Mouse (Mus musculus) kidney, adult 9 months (tissue): Measurements from ENCODE around the gene Upk3b.
A peak's percentile ranks its signal among the peaks of the same experiment; 100 is the strongest.

ENCODE experiments used
- DNase-seq: peaks from one replicate; pipeline ENCODE4 v3.0.0; 2022

Upk3b gene

DNA sequence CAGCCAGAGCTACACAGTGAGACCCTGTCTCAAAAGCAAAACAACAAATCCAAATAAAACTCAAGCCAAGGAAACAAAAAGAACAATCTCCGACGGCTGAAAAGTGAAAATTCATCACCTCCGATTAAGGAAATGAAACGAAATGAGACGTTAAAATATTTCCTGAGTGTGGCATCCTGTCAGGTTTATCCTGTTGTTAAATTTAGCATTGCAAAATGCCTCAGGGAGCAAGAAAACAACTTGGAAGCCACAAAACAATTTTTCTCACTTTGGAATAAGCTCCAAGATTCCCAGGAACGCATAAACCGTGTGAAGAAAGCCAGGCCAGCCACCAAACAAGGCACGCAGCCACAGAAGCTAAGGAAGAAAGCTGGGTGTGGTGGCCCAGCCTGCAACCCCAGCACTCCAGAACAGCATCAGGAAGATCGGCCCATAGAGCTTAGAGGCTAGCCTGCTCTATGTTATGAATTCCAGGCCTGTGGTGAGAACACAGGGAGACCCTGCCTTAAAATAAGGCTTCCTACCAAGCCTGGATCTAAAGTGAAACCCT, 38.8 kb downstream of the Upk3b start:
- DNase-seq = peak; percentile 43

DNA sequence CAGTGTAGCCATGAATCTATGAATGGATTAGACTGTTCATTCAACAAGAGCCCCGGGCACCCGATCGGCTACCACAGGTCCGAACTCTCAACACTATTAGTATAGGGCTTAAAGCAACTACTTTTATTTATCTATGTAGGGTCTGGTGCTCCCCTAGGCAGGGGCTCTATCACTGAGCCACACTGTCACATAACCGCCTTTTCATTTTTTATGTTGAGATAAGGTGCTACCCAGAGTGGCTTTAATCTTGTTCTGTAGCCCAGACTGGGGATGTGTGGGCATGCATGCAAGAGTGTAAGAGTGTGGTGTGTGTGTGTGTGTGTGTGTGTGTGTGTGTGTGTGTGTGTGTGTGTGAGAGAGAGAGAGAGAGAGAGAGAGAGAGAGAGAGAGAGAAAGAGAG, 39.8 kb downstream of the Upk3b start:
- DNase-seq = no peak

DNA sequence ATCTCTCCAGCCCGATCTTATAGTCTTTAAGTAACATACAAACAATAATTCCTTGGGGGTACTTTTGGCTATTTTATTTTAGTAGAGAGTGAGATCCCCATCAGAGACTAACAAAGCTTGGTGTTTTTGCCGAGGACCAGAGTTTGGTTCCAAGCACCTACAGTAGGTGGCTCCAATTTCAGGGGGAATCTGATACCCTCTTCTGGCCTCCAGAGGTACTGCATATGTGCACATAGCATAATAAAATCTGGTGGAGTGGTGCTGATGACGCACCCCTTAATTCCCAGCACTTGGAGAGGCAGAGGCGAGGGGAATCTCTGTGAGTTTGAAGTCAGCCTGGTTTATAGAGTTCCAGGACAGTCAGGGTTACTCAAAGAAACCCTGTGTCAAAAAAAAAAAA, 44.0 kb downstream of the Upk3b start:
- no peak for DNase-seq

DNA sequence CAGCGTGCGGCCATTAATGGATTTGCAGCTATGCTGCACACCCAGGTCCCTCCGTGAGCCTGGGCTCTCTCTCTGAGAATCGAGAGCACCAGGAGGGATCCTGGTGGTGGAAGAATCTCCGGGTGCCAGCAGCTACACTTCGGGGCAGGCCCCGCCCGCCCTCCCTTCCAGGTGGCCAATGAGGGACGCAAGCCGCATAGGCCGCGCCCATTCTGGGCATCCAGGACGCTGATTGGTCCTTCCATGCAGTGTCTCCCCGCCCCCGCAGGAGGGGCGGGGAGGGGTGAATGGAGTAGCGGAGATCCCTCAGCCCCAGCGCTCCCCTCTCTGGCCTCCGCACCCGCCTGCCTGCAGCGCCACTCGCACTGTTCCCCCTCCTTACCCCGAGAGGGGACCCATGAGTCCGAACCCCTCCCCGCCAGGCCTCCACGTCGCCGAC, 45.4 kb downstream of the Upk3b start, which contains the start of gene Rasa4:
Rasa4 (plus strand) TSS at position 248 of the 439 bp plus-strand sequence.
- peak; percentile 95 for DNase-seq

DNA sequence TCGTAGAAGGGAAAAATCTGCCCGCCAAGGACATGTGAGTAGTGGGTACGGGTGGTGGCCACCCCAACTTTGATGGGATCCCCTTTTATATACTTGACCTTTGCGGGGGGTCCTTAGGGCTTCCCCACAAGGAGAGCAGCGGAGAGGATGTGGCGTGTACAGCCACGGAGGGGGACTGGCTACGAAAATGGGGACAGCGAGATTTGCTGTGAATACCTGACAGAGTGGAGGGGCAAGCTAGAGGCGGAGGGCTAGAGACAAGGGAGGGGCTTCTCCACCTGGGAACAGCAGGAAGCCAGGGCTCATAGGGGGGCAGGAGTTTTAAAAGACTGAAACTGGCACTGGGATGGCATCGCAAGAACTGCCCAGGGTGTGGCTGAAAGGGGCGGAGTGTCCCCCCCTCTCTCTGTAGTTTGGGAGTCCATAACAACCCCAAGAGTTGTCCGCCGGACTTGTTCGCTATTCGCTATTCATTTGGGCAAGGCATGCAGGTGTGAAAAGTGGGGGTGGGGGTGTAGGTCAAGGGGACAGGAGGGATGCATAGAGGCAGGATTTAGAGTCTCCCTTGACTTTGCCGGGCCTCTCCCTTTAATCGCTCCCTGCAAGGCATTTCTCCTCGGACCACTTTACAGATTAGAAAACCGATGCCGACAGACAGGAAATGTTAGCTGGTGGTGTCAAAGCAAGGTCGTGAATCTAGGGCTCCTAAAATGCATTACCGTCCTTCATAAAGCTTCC, 46.0 kb downstream of the Upk3b start:
- no peak for DNase-seq

DNA sequence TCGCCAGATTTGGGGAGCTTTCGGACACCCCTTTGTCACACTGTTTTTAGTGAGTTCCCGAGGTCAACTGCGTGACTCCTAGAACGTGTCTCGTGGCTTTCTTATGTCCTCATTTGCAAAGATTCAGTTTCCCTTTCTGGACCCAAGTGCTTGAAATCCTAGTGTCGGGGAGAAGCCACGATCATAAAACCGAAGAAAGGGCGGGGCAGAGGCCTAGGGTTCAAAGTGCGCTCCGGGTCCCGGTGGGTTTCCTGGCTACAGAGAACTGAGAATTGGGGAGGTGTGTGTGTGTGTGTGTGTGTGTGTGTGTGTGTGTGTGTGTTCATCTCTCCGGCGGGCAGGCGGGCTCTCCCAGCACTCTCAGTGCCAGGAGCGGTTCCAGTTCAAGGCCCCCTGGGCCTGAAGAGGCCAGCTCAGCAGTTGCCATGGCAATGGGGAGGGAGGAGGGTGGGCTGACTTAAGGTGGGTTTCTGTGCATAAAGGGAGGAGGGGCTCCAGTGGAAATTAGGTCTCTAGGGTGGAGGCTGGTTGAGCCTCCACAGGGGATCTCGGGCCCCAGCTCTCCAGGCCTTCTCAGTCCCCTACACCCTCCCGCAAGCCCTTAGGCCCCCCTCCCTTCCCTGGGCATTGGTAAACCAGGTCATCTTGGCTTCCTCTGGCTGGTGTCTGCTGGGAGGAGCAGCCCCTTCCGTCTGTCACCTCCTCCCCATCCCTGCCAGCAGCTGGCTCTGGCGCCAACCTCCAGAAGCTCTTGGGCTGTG, 46.8 kb downstream of the Upk3b start:
- no peak for DNase-seq

DNA sequence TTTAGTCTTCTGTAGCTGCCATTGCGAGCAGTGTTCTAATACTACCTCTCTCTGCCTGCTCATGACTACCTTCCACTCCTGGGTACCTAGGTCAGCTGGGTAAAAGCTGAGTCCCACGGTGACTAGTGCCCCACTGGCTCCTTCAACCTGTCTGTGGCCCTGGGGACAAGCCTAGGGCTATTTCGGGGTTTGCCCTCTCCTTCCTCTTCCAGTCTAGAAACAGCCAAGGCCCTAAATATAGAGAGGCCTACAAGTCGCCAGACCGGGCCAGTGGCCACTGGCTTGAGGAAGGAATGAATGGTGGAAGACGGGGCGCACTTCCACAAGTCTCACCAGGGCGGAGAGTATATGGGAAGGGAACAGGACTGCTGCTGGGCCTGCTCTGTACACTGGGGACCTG, 48.0 kb downstream of the Upk3b start:
- no peak for DNase-seq

DNA sequence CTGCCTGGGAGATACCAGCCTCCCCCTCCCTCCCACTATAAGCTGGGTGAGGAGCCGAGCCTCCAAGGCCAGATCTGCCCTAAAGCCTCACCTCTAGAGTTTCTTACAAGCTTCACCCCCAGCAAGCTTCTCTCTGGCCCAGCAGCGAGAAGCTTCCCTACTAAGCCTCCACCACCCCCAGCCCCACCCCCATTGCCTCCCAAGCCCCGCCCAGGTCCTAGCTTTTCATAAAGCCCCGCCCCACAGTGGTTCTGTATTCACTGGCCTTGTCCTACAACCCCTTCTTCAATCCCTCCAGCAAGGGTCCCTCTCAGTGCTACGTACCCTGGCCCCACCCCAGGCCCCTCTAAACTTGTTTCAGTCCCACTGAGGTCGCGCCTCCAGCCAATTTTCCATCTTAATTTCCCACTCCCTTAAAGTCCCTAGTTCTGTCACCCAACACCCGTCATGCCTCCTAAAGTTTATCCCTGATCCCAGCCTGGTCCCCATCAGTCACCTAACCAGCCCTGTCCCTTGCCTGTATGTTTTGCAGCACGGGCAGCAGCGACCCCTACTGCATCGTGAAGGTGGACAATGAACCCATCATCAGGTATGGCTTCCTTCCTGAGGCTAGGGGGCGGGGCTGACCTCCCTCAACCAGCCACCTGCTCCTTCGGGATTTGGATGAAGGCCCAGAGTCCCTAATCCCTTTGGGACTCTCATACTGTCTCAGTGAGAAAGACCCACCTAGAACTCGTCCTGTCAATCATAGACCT, 50.7 kb downstream of the Upk3b start:
- DNase-seq = no peak

DNA sequence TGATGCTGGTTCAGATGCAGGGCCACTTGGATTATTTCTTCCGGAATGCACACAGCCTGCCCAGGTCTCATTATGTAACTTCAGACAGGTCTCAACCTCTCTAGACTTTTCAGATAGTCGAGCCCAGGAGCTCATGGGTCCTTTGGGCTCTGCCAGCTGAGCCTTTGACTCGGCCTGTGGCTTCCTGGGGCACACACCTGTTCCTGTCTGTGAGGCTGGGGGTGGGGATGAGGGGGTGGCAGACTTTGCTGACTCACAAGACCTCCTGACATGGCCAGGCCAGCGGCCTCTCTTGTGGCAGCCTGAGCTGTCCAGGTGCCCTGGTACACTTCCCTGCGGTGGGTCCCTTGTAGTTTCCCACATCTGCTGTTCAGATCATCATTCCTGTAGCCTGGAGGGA, 53.6 kb downstream of the Upk3b start:
- no peak for DNase-seq

DNA sequence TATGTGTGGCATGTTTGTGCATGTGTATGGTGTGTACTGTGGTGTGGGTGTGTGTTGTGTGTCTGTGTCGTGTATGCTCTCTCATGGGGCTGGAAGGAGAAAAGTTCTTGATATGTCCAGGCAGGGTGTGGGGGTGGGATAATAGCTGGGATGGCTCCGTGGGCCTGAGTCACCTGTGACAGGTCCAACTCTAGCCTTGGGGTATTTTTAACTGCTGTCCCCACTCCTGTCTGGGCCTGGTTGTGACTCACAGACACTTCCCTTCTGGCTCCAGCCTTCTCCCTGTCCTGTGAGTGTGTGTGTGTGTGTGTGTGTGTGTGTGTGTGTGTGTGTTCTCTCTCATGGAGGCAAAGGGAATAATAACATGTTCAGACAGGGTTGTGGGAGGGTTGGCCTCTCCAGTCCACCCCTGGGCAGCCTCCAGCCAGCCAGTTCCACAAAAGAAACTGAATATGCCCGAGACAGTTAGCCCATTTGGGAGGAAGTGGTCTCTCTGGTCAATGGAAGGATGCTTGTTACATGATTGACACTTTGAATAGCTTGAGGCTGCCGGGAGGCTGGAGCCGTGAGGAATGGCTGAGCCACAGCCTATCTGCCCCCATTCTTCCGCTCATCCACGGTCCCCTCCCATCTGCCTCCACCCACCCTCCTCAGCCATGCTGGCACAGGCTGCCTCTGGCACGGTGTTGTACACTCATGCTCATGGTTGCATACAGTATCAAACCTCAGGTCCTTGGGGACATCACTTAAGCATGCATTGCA, 56.1 kb downstream of the Upk3b start:
- DNase-seq = no peak

DNA sequence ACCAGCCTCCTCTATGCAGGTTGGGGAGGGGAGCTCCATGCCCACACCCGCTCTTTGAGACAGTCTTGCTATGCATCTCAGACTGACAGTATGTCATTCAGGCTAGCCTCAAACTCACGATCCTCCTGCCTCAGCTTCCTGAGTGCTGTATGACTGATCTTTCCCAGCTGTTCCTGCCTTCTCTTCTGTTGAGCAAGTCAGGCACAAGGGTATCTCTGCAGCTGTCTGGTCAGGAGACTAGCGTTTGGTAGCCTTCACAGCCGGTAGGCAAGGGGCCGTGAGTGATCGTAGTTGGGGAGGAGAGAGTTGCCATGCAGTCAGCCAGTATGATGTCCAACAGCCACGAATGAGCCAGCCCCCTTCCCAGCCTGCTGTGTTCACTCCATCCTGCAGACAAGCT, 56.8 kb downstream of the Upk3b start:
- no peak for DNase-seq
